Mouse (Mus musculus) MEL (cell line): ENCODE results near the gene Rabl2.

Experiments used
- CTCF ChIP-seq, 3 experiments: IDR thresholded peaks in 2 of 3; conservative IDR thresholded peaks in 1 of 3; 2 replicates each; pipeline ENCODE4 v1.5.1; 2011 to 2012; ENCODE audit warnings: low read length in 3 of 3, low read depth in 2 of 3, mild to moderate bottlenecking in 2 of 3, improper control_type of control experiment in 1 of 3, inconsistent platforms in 1 of 3, mixed read lengths in 1 of 3, moderate library complexity in 1 of 3; ENCODE audit not compliant: control insufficient read depth in 1 of 3, insufficient read depth in 1 of 3, poor library complexity in 1 of 3, severe bottlenecking in 1 of 3
- GABPA ChIP-seq: IDR thresholded peaks from 2 replicates; pipeline ENCODE4 v1.6.1; 2012; ENCODE audit warnings: low read depth, mild to moderate bottlenecking, inconsistent platforms, low read length, improper control_type of control experiment, moderate library complexity
- POLR2A ChIP-seq, 2 experiments: IDR thresholded peaks; 2 replicates each; pipeline ENCODE4 v1.6.1; 2011 to 2012; ENCODE audit warnings: low read length in 2 of 2, mild to moderate bottlenecking in 2 of 2, control low read depth in 1 of 2, improper control_type of control experiment in 1 of 2, low read depth in 1 of 2, moderate library complexity in 1 of 2; ENCODE audit not compliant: control insufficient read depth in 1 of 2, insufficient read depth in 1 of 2, poor library complexity in 1 of 2
- POLR2AphosphoS2 ChIP-seq: IDR thresholded peaks from 2 replicates; pipeline ENCODE4 v1.6.1; 2011; ENCODE audit warnings: low read length, improper control_type of control experiment
- TAL1 ChIP-seq: IDR thresholded peaks from 2 replicates; pipeline ENCODE4 v1.6.1; 2012; ENCODE audit warnings: mild to moderate bottlenecking, inconsistent platforms, low read length, moderate library complexity, mixed read lengths
- TCF12 ChIP-seq: IDR thresholded peaks from 2 replicates; pipeline ENCODE4 v1.6.1; 2014; ENCODE audit warnings: low read depth, mild to moderate bottlenecking, inconsistent platforms, low read length, improper control_type of control experiment, moderate library complexity

GRCm38 (mm10) chr15:89559202-89559731 is 32.5 kb downstream of the Rabl2 start:
- no peak for TF ChIP-seq POLR2A (IDR thresholded peaks at IDR 0.05; ENCODE audit: control insufficient read depth in 1 of 2, insufficient read depth in 1 of 2, low read depth in 1 of 2, low read length in 2 of 2, poor library complexity in 1 of 2)
- no peak for TF ChIP-seq POLR2AphosphoS2
- TF ChIP-seq TCF12: no peak
- TF ChIP-seq TAL1: no peak
- TF ChIP-seq GABPA: no peak
- peak in 2 of 3 experiments; percentile 42 to 60; a peak in 4 of 6 replicates for TF ChIP-seq CTCF (IDR thresholded peaks at IDR 0.05 in 2 of 3, conservative IDR thresholded peaks at IDR 0.05 in 1 of 3; ENCODE audit: control insufficient read depth in 1 of 3, insufficient read depth in 1 of 3, low read depth in 2 of 3, low read length in 3 of 3, poor library complexity in 1 of 3, severe bottlenecking in 1 of 3)
